Mouse (Mus musculus): ENCODE results near the gene Dnajc7.
"Not testable (repeated sequence)": the region's sequence is repeated elsewhere in the genome, so short reads cannot be mapped to it uniquely, and the experiment has no call there.

The Dnajc7 gene

DNA sequence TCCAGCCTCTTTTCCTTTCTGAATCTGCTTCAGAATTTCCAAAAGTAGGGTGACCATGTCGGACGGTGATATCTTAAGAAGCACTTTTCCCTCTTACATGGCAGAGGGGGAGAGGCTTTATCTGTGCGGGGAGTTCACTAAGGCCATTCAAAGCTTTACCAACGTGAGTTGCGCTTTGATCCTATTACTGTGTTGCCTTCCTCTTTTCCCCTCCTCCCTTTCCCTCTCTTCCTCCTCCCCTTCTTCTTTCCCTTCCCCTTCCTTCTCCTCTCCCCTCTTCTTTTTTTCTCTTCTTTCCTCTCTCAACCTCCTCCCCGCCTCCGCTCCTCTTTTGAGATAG is 74.3 kb downstream of the Dnajc7 start:
- DNase-seq, result no peak

DNA sequence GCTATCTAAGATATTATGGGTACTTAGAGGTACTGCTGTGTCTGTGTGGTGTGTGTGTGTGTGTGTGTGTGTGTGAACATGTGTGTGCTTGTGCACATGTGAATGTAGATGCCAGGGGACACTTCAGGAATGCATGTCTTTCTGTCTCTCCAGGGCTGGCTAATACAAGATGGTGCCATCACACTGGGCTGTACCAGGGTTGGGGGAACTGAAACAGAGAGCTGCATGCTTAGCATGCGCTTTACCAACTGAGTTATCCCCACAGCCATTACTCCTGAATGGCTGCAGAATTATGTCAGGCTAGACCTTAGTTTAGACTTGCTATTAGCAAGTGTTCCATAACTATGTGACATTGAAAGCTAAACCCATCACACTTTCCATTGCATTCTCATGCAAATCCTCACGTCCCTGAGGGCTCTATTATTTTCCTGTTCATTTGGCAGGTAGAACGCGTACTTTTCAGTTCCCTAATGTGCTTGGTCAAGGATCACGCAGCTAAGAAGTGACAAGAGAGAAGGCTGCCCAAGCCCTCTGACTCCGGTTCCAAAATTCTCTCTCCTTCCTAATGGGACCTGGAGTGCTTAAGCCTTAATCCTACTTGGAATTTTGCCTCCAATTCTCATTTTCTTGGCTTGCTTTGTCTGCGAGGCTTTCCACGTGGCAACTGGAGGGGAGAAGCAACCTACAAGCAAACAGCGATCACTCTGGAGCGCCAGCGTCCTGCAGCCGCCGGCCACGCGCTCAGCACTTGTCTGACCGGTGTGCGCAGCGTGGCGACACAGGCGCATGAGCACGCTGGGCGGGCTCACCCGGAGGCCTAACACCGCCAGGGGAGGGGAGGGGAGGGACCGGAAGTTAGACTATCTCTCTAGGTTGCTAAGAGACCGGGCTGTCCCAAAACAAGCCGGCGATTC is 74.9 kb downstream of the Dnajc7 start, which contains the start of gene Ttc25:
TSS of gene Ttc25 (plus strand) at position 776 of the 914 bp plus-strand sequence.
- peak; percentile 88 to 90 for DNase-seq

DNA sequence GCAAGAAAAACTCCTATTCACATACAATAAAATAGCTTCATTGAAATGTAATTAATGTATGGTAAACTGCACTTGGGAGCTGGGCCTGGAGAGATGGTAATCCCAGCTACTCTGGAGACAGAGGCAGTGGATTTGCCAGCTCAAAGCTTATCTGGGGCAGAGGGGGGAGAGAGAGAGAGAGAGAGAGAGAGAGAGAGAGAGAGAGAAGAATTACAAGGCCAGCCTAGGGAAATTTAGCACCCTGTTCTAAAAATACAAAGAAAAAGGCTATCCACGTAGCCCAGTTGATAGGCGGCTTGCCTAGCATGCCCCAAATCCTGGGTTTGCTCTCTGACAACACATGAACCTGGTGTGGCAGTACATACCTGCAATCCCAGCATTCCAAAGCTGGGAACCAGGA is 78.4 kb downstream of the Dnajc7 start:
- no peak for DNase-seq

DNA sequence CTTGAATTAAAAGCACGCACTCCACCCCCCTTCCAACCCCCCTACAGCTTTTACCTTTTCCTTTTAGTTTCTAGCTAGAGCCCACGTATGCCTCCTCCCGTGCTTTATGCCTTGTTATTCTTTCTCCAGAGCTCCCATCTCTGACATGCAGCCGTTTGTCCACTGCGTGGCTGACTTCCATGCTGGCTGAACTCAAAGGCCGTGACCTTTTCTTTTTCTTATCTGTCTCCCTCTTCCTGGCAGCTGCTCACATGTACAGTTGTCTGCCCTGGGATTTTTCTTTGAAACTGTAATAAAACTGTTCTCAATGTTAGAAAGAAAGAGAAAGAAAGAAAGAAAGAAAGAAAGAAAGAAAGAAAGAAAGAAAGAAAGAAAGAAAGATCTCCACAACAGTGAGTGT is 79.0 kb downstream of the Dnajc7 start:
- no peak for DNase-seq

DNA sequence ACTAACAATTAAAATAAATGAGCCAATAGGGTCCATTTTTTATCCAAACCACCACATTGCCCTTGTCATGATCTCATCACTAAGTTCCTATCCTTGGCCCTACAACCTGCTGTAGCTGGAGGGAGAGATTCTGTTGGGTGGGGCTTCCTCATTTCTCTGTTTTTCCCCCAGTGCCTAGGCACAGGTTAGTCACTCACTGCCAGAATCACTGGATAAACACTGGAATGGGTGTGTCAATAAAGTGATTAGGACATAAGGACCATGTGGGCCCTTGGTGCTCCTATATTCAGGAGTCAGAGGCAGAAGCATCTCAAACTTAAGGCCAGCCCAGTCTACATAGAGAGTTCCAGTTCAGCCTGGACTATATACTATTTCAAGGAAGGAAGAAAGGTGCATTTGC is 83.5 kb downstream of the Dnajc7 start:
- DNase-seq, result no peak

DNA sequence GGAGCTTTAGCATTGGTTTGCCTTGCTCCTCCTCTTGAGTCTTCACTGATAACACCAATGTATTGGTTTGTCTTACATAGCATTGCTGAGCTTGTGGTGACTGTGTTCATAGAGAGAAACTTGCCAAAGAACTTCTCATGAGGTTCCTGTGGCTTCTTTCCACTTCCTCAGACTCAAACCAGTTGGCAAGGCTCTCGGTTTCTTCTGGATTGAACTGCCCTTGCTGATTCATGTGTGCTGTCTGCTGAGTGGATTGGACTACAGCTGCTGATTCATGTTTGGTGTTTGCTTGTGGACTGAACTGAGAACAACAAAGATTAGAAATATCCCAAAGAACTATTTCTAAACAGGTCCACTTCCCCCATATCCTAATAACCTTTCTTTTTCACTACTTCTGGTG is 84.0 kb downstream of the Dnajc7 start:
- no peak for DNase-seq

DNA sequence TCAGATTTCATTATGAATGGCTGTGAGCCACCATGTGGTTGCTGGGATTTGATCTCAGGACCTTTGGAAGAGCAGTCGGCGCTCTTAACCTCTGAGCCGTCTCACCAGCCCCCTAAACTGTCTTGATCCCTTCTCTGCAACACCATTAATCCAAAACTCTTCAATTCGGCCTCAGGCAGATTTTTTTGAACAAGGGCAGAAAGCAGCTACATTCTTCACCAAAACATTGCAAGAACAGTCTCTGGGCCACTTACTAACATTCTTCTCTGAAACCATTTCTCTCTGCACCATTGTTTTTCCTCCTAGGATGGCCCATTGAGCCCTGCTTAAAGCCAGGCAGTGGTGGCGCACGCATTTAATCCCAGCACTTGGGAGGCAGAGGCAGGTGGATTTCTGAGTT is 85.1 kb downstream of the Dnajc7 start:
- not testable (repeated sequence) for DNase-seq

DNA sequence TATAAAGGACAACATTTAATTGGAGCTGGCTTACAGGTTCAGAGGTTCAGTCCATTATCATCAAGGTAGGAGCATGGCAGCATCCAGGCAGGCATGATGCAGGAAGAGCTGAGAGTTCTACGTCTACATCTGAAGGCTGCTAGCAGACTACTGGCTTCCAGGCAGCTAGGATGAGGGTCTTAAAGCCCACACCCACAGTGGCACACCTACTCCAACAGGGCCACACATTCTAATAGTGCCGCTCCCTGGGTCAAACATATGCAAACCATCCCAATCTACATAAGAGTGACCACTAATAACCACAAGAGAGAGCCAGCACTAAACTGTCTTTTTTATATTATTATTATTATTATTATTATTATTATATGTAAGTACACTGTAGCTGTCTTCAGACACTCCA is 85.6 kb downstream of the Dnajc7 start:
- DNase-seq, result not testable (repeated sequence)

DNA sequence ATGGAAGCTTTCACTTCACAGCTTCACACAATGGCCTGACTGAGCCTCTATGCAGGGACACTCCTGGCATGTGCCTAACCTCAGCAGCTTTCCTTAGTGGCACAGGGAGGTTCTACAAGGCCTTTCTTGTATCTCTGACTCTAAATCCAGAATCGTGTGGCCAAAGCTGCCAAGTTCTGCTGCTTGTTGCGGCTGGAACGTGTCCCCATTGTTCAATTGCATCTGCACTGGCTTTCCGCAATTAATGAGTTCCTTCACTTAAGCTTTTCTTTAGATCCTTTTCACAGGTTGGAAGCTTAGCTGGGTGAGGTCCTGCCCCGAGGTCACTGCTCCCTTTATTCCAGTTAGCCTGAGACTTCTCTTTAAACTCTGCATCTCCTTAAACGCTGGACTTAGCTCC is 86.1 kb downstream of the Dnajc7 start:
- DNase-seq, result no peak

All from kidney, adult 8-10 months (tissue).